Mouse (Mus musculus): ENCODE data around the gene Ptprk. TPM values are rescaled to one million over a fixed set of nuclear protein-coding genes. Genes with fewer than 3 reads are reported as not detected.

Gene Ptprk
- under 1 TPM in 3 of 26 experiments, not detected in 23; 0.29 to 0.79 (median 0.43) TPM for total RNA-seq (2018; cell fraction: chromatin; rRNA removed)
- under 1 TPM in 1 of 26 experiments, not detected in 25; 0.05 TPM for total RNA-seq (2018; cell fraction: cytosol; rRNA removed)
- total RNA-seq (2018; cell fraction: nucleus; rRNA removed) = under 1 TPM in 1 of 26 experiments, not detected in 25; 0.82 TPM
- polyA plus RNA-seq (2018) = 0.05 TPM in 1 of 3 replicates, not detected in the others

GRCm38 (mm10) chr10:28074653-28075451, at the start of gene Ptprk:
Gene Ptprk (plus strand): TSS chr10:28074820.
- no peak within 1 kb of the TSS for H3K4me3 ChIP-seq (ENCODE audit: inconsistent target)
- no peaks in the 10 kb centered on the region for H3K79me2 ChIP-seq (ENCODE audit: inconsistent target)
- WGBS (ENCODE audit: missing documents) = 1% methylated on average over 64 of the region's 77 CpGs
- H3K27ac ChIP-seq = no peak within 1 kb of the TSS
- H3K36me3 ChIP-seq (ENCODE audit: inconsistent target) = no peaks in the 10 kb centered on the region

- H3K4me3 ChIP-seq (ENCODE audit: inconsistent target) = no peak overlapping the region
- no peak overlapping the region for H3K27ac ChIP-seq
- H3K79me2 ChIP-seq (ENCODE audit: inconsistent target) = no peaks in the 10 kb centered on the region
- H3K36me3 ChIP-seq (ENCODE audit: inconsistent target) = no peaks in the 10 kb centered on the region
- 57% methylated on average over 2 of the region's 2 CpGs for WGBS (ENCODE audit: missing documents)
Measured at GRCm38 (mm10) chr10:28027791-28028190, 46.8 kb upstream of the Ptprk start.

DNA sequence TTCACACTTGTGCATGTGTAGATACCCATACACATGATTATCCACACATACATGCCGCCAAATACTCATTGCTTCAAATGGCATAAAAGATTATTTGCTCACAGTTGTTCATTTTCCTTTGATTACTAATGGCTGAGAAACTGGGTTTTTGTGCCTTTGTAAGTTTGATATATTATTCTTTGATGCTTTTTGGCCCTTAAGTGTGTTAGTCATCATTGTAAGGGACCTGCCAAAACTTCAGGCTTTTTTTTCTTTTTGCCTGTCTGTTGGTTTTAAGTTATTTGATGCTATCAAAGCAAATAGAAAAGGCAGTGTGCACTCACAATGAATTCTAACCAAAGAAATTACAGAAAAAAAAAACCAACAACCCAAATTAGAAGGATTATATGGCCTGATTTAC, 38.2 kb upstream of the Ptprk start:
- Histone ChIP-seq H3K36me3 (ENCODE audit: inconsistent target) (no peaks in the 10 kb centered on the region), H3K79me2 (ENCODE audit: inconsistent target) (no peaks in the 10 kb centered on the region), H3K4me3 (ENCODE audit: inconsistent target) (no peak overlapping the region), H3K27ac (no peak overlapping the region)
- WGBS (ENCODE audit: missing documents) = 92% methylated on average over 1 of the region's 1 CpGs

GRCm38 (mm10) chr10:28054764-28055163, 19.9 kb upstream of the Ptprk start:
- Histone ChIP-seq H3K27ac (no peak overlapping the region), H3K36me3 (ENCODE audit: inconsistent target) (no peaks in the 10 kb centered on the region), H3K4me3 (ENCODE audit: inconsistent target) (no peak overlapping the region), H3K79me2 (ENCODE audit: inconsistent target) (no peaks in the 10 kb centered on the region)
- 81% methylated on average over 4 of the region's 4 CpGs for WGBS (ENCODE audit: missing documents)

- H3K27ac ChIP-seq = no peak overlapping the region
- H3K4me3 ChIP-seq (ENCODE audit: inconsistent target) = no peak overlapping the region
- 67% methylated on average over 1 of the region's 1 CpGs for WGBS (ENCODE audit: missing documents)
- H3K36me3 ChIP-seq (ENCODE audit: inconsistent target) = no peaks in the 10 kb centered on the region
- H3K79me2 ChIP-seq (ENCODE audit: inconsistent target) = no peaks in the 10 kb centered on the region
Measured at GRCm38 (mm10) chr10:28059222-28059621, 15.4 kb upstream of the Ptprk start.

GRCm38 (mm10) chr10:28067997-28068396, 6.6 kb upstream of the Ptprk start:
- Histone ChIP-seq H3K4me3 (ENCODE audit: inconsistent target) (no peak overlapping the region), H3K27ac (no peak overlapping the region), H3K79me2 (ENCODE audit: inconsistent target) (no peaks in the 10 kb centered on the region), H3K36me3 (ENCODE audit: inconsistent target) (no peaks in the 10 kb centered on the region)
- WGBS (ENCODE audit: missing documents) = 93% methylated on average over 5 of the region's 5 CpGs

DNA sequence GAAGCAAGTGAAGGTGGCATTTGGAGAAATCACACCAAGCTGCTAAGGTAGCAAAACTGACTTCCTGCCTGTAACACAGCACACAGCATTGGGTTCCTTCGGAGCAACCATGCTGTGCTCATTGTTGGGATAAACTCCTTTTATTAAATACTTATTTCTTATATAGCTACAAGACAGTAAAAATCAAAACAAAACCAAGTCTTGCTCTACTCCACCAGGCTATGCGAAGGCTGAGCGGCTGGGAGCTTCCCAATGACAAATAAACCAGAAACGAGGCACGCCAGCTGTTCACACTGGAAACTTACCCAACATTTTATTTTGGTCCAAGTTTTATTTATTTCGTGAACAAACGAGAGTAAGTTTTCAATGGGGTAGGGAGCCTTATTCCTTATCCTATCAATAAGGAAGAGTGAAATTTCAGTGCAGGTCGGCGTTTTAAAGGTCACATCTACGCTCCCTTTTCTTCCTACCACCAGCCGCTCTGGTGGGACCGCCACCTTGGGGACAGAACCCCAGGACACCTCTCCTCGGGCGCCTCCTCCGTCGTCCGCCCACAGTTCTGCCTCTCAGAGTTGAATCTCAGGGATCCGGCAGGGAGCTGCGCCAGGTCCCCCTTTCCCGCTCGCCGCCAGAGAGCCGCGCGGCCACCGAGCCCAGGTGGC, 498 bp upstream of the Ptprk start:
- Histone ChIP-seq H3K79me2 (ENCODE audit: inconsistent target) (no peaks in the 10 kb centered on the region), H3K27ac (no peak overlapping the region), H3K36me3 (ENCODE audit: inconsistent target) (no peaks in the 10 kb centered on the region), H3K4me3 (ENCODE audit: inconsistent target) (no peak overlapping the region)
- WGBS (ENCODE audit: missing documents) = 1% methylated on average over 25 of the region's 26 CpGs

DNA sequence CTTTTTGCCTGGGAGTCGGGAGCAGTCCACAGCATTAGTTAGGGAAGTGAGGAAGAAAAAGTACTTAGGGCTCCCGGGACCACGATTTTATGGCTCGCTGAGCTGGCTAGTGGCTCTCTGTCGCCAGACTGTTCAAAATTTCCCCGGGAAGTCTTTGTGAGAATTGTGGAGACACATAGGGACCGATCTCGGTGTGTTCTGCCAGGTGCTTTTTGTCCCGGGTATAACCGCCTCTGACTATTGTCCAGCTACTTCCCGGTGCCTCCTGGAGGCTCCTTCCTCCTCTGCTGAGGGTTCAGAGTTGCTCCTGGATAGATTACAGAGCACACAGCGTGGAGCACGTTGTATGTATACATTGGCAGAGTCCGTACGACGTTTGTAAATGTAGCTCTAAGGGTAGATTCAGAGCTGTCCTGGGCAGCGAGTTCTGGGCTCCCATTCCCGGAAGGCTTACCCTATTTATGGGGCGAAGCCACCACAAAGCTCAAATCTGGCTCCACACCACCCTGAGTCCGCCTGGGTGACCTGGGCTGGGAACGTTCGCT, 943 bp downstream of the Ptprk start:
- no peak overlapping the region for H3K4me3 ChIP-seq (ENCODE audit: inconsistent target)
- WGBS (ENCODE audit: missing documents) = 2% methylated on average over 22 of the region's 22 CpGs
- H3K79me2 ChIP-seq (ENCODE audit: inconsistent target) = no peaks in the 10 kb centered on the region
- H3K27ac ChIP-seq = no peak overlapping the region
- H3K36me3 ChIP-seq (ENCODE audit: inconsistent target) = no peaks in the 10 kb centered on the region

GRCm38 (mm10) chr10:28076036-28076855, 1.6 kb downstream of the Ptprk start:
- Histone ChIP-seq H3K4me3 (ENCODE audit: inconsistent target) (no peak overlapping the region), H3K27ac (no peak overlapping the region), H3K79me2 (ENCODE audit: inconsistent target) (no peaks in the 10 kb centered on the region), H3K36me3 (ENCODE audit: inconsistent target) (no peaks in the 10 kb centered on the region)
- 16% methylated on average over 30 of the region's 30 CpGs for WGBS (ENCODE audit: missing documents)

- H3K36me3 ChIP-seq (ENCODE audit: inconsistent target) = no peaks in the 10 kb centered on the region
- no peak overlapping the region for H3K4me3 ChIP-seq (ENCODE audit: inconsistent target)
- no peak overlapping the region for H3K27ac ChIP-seq
- 92% methylated on average over 1 of the region's 1 CpGs for WGBS (ENCODE audit: missing documents)
- H3K79me2 ChIP-seq (ENCODE audit: inconsistent target) = no peaks in the 10 kb centered on the region
Measured at GRCm38 (mm10) chr10:28078270-28078669, 3.6 kb downstream of the Ptprk start.

DNA sequence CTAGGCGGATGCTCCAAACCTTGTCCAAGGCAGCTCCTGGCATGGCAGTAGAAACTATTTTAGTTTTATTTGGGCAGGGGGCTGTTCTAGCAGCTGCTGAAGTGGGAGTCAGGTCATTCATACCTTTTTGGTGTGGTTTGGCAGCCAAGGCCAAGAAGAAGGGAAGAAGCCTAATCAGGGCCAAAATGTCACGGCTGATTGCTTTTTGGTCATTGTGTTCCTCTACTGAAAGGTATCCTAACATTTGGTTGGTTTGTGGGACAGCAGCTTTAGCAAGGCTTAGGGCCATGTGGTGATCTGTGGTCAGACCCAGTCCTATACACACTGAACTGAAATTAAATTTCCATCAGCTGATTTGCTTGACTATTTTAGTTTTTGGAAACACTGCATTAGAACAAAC, 6.6 kb downstream of the Ptprk start:
- Histone ChIP-seq H3K27ac (no peak overlapping the region), H3K4me3 (ENCODE audit: inconsistent target) (no peak overlapping the region), H3K36me3 (ENCODE audit: inconsistent target) (no peaks in the 10 kb centered on the region), H3K79me2 (ENCODE audit: inconsistent target) (no peaks in the 10 kb centered on the region)
- 92% methylated on average over 2 of the region's 2 CpGs for WGBS (ENCODE audit: missing documents)

DNA sequence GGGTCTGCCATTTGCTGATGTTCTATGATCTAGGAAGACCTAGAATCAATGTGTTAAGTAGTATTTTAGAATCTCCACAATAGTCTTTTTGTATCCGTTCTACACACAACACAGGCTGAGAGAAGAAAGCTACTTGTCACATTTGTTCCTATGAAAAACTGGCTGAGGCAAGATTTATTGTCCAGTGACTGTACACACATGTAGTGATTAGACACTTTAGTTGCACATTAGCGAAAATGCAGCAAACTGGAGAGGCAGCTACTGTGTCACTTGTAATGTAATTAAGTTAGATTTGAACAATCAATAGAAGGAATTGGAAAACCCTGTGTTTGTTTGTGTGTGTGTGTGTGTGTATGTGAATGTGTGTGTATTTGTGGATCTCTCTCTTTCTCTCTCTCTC, 8.6 kb downstream of the Ptprk start:
- Histone ChIP-seq H3K27ac (no peak overlapping the region), H3K36me3 (ENCODE audit: inconsistent target) (no peaks in the 10 kb centered on the region), H3K4me3 (ENCODE audit: inconsistent target) (no peak overlapping the region), H3K79me2 (ENCODE audit: inconsistent target) (no peaks in the 10 kb centered on the region)
- 85% methylated on average over 2 of the region's 2 CpGs for WGBS (ENCODE audit: missing documents)

DNA sequence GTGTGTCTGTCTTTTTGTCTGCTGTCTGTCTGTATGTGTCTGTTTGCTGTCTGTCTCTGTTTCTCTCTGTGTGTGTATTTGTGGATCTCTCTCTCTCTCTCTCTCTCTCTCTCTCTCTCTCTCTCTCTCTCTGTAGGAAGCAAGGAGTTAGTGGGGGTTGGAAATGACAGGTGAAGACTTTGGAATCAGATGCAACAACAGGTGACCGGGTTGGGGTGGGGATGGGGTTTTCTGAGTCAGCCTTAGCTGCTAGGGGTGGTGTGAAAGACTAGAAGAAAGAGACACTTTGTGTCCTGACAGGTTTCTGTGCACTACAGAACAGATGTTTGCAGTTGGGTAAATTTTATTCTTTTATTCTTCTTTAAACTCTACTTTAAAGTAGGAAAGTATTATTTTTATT, 9.0 kb downstream of the Ptprk start:
- Histone ChIP-seq H3K79me2 (ENCODE audit: inconsistent target) (no peaks in the 10 kb centered on the region), H3K36me3 (ENCODE audit: inconsistent target) (no peaks in the 10 kb centered on the region), H3K4me3 (ENCODE audit: inconsistent target) (no peak overlapping the region), H3K27ac (no peak overlapping the region)
- 80% methylated on average over 1 of the region's 1 CpGs for WGBS (ENCODE audit: missing documents)

DNA sequence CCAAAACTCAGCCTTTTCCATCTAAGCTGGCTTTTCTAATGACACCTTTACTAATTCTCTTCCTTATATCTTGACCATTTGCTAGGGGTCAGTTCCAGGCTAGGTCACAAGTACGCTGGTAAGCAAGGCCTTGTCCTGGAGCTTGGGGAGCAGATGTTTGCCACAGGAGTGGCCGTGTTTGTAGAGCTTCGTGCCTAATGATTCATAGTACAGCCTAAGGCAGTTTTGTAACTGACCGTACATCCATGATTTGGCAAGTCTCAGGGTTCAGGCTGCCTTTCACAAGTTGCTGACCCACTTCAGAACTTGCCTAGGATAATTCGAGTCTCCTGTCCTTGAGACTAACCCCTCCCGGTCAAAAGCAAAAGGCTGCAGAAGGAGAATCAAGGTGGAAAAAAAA, 12.7 kb downstream of the Ptprk start:
- Histone ChIP-seq H3K36me3 (ENCODE audit: inconsistent target) (no peaks in the 10 kb centered on the region), H3K27ac (no peak overlapping the region), H3K4me3 (ENCODE audit: inconsistent target) (no peak overlapping the region), H3K79me2 (ENCODE audit: inconsistent target) (no peaks in the 10 kb centered on the region)
- 90% methylated on average over 6 of the region's 6 CpGs for WGBS (ENCODE audit: missing documents)

All from macrophage (primary cell).